Mouse (Mus musculus) yolk sac, embryonic 10.5 days (tissue): ENCODE data around the gene Mettl24.
A peak's percentile ranks its signal among the peaks of the same experiment; 100 is the strongest.

Experiments
- DNase-seq: peaks from one replicate; pipeline ENCODE4 v3.0.0-alpha.2; 2017; ENCODE audit warnings: low spot score

The Mettl24 gene

DNA sequence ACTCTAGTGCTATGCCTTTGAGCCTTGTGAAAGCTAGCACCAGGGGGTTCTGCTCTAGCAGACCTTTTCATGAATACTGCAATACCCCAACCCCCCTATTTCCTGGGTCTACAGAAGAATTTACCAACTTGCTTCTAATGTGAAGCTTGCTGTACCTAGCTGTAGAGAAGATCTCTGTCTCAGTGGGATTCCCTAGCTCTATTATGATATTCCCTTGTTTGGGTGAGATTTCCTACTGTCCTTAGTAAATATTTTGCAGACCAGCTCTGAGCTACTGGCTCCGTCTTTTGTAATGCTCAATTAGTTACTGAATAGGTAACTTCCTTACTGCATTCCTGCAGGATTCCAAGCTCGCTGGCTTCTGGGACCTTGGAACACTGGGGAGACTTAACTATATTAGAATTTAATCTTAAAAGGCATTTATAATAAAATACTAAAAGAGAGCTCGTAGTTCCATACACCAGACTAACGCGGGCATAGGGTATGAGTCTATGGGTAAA lies 126.4 kb downstream of the Mettl24 start:
- DNase-seq, result peak; percentile 19

DNA sequence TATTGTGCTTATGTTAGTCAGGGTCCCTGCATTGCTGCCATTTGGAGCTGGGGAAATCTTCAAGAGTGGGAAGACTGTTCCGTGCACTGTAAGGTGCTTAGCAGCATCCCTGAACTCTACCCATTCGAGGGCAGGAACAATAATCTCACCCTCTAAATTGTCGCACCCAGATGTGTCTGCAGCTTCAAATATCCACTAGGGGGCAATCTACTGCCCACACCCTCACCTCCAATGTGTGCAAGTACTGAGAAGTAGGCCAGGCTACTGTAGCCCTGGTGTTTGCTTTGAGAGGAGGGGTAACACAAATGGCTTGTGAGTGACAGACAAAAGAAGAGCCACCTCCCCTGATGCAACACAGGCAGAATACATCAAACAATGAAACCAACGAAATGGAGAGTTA lies 130.5 kb downstream of the Mettl24 start:
- DNase-seq, result no peak

DNA sequence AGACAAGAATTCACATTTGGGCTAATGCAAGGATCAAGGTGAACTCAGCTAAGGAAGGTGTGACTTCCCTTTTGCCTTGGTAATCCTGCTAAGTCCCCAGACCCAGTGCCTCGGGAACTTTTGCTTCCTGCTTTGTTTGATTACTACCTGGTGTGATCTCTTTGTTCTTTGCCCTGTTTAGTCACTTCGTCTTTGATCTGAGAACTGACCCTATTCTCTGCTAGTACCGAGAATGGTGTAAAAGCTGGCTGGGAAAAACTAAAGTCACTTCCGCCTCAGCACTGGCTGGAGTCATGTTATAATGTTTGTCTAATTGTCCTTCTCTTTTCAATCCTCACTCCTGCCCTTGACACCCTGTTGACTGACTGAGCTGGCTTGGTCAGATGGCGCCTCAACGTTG lies 133.4 kb downstream of the Mettl24 start:
- DNase-seq, result no peak

DNA sequence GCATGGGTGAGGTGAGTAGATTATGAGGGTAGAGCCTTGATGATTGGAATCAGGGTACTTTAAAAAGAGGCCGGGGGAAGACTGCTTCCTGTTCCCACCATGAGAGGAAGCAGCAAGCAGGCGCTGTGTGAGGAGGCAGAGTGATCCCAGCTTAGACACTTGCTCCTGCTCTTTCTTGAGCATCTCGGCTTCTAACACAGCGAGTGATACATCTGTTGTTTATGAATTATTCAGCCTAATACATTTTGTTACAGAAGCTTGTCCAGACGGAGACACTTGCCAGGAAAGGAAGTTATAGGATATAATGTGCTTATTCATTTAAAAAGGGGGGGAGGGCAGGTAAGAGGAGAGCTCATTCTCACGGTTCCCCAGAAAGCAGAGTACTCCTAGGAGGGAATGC lies 142.9 kb downstream of the Mettl24 start:
- DNase-seq, result no peak

DNA sequence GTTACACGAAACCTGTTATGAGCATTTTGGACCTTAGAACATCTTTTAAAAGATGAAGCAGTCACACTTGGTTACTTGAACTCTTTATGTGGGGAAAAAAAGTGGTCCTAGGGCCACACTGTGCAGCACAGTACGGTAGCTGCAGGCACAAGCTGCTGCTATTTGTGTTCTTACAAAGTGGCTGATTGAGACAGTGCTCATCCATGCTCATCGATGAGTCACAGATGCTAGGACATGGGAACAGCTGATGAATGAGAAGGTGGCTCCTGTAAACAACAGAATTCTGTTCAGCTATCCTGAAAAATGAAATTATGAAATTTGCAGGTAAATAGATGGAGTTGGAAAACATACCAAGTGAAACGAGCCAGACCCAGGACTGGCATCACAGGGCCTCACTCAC lies 144.6 kb downstream of the Mettl24 start:
- no peak for DNase-seq

DNA sequence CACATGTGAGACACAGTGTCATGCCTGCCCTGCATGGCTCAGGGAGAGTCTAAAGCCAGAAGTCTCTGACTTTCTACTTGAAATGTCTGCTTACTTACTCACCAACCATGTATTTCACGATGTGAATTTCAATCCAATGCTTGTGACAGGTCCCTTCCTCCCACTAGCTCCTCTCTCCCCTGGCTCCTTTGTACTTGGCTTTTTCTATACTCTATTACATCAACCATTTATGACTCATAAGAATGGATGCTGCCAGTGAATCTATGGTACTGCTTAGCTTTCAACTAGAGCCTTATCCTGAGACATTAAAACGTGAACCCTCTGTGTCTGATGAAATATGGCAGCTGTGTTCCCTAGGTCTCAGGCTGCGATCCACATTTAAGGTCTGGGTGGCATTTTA lies 147.2 kb downstream of the Mettl24 start:
- no peak for DNase-seq

DNA sequence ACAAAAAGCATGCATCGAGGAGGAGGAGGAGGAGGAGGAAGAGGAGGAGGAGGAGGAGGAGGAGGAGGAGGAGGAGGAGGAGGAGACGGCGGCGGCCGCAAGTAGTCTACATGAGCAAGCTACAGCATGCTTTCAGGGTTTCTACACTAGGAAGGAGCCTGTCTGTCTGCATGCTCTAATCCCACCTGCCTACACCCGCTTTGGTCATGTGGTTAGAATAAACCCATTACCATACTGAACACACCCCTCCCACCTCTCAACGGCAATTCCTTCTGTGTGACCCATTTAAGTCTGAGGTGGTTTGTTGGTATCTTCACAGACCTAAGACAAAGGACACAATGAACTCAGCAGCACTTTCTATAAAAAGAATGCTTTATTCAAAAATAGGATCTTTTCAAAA lies 148.2 kb downstream of the Mettl24 start:
- DNase-seq, result no peak

DNA sequence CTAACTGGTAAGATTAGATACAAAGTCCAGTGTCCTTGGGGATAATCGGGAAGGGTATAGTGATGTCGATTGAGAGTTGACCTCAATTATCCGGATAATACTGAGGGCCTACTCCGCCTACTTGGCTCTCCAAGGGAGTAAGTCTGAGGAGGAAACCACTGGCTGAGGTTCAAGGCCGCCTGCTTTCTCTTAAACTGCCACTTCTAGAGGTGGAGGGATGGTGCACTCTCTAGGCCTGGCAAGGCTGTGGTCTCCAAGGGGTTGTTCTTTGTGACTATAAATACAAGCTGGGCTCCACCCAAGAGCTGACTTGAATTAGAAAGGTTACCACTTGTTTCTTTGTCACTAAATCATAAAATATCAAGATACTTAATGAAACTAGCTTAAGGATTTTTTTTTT lies 157.0 kb downstream of the Mettl24 start:
- DNase-seq, result no peak

DNA sequence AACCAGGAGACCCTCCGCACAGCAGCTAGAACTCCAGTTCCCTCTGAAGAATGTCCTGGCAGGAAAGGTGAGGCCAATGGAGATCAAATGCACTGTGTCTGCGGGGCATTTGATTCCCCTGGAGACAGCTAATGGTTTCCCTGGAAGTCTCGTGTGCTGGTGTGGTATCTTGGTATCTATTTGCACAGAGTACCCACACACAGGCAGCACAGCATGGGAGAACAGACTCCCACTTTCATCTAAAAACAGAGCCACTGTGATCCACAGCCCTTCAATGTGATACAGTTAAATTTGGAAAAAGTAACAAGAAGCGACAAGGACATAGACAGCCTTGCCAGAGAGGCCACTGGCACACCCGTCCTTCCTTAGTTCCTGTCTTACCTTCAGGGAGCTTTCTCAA lies 160.8 kb downstream of the Mettl24 start:
- DNase-seq, result no peak

DNA sequence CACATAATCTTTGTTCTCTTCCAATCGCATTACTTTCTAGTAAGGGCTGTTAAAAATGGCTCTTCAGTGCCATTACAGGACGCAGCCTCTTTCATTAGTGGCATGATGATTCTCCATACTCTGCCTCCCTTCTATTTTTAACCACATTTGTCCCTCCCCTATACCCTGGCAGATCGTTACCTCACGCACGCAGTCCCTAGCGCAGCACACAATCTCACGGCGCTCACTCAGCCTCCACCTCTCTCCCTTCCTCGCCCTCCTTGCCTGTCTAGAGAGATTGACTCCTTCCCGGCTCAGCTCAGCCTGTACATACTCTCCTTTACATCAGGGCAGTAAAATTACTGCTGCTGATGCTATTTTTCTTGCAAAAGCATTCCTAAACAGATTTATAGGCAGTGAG lies 161.5 kb downstream of the Mettl24 start:
- DNase-seq, result no peak

DNA sequence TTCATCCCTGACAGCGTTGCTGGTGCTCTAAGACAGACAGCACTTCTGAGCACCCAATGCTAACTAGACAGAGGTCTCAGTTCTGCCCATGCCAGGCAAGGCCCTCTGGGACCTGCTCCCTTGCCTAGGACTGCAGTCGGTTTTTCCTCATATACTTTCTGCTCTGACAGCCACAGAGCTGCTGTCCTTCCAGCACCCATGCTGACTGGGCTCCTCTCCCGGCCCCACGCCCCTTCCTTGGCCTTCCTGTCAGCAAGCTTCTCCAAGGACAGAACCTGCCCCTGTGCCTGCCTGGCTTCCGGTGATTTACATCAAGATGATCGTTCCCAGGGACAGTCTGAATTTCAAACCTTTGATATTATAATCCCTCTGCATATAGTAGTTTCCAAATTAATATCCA lies 162.5 kb downstream of the Mettl24 start:
- DNase-seq, result no peak

DNA sequence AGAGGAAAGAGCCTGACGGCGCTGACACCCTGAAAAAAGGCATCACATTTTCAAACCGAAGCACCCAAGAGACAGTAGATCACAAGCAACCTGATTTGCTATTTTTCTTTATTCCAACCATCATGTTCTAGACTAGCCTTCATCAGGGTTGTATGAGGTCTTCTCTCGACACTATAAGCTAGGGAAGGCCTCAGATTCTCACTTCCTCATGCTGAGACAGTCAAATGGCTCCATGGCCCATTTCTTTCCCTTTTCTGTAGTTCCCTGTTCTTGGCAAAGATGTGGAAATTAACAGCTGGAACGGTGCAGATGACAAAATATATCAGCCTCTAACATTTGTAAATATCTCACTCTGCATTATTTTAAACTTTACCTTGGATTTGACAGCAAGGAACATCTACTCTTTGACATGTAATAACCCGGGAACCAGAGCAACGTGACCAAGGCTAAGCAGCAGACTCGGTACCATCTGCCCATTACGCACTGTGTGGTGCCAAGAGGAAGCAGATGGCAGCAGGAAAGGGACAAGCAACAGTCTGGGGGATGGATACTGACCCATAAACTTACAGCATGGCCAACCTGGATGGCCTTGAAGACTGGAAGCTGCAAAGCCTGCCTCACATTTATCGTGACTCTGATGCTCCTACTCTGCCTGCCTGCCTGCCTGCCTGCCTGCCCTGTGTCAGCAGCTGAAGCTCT lies 164.2 kb downstream of the Mettl24 start:
- no peak for DNase-seq

DNA sequence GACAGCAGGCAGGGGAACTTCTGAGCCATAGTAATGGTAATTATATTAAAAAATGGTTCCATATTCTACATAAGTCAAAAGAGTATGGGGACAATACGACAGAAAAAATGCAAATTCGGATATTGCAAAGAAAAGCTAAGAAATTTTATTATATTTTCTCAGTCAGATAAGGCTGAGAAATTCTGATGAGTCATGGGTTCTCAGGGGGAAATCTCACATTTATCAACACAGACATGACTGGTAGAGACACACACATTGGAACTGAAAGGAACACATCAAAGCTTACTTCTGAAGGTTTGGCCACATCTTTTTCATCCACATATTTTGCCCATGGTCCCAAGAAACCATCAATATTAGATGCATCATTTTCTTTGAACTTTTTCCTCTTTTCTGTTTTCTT lies 167.6 kb downstream of the Mettl24 start:
- DNase-seq, result no peak

DNA sequence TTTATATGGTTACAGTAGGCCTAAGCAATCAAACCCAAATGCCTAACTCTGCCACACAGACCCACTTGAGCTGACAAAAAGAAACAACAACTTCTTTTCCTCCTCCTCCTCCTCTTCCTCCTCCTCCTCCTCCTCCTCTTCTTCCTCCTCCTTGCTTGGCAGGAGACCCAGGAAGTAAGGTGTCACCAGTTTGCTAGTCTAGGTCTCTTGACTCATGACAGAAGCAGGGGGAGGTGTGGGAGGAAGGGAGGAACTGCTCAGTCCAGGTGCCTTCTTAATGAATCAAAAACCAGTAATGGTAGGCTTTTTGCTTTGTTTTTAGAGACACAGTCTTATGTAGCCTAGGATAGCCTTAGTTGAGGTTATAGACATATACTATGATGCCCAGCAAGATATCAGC lies 168.1 kb downstream of the Mettl24 start:
- DNase-seq, result no peak

DNA sequence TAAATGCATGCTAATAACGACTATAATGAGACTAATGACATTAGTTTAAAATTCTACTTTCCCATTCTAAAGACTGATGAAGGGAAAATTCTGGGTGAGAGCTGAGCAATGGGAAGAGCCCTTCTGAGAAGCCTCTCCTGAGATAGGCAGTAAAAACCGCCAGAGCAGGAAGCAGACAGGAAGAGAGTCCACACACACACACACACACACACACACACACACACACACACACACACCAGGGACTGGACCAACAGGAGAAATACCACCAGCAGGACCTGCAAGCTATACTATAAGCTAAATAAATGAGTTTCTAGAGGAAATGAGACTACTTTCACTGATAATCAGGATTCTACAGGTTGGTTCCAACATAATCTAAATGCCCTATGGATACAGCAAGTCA lies 172.5 kb downstream of the Mettl24 start:
- no peak for DNase-seq

DNA sequence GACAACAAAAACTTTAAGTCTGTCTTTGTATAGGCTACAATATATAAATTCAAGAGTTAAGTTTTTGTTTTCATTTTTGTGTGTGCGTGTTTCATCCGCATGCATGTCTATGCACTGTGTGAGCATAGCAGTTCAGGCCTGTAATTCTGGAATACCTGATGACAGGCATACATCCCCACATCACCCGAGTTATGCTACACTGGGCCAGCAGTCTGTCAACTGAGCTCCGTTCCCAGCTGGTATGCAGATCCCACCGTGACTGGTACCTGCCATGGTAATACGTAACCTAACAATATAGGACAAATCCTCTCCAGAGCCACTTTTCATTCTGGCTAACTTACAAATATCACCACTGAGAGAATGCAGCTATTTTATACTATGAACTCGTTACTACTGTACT lies 173.6 kb downstream of the Mettl24 start:
- DNase-seq, result no peak

DNA sequence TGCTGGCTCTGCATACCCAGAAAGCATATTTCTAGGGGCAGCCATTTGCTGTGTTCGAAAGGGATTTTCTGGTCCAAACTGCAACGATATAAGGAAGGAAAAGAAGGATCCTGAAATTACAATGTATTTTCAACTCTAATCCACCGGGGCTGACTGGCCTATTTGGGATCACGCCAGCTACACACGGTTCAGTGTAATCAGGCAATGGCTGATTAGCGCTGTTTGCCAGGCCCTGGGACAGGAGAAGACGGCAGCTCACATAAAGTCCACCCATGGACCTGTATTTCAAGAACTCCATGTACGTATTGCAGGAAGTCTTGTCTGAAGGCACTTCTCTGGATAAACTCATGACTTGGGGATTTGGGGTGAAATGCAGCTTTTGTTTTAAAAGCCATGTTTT lies 174.5 kb downstream of the Mettl24 start:
- DNase-seq, result no peak
